Mouse (Mus musculus): ENCODE results near the gene Adamts6. TPM values are rescaled to one million over a fixed set of nuclear protein-coding genes. Genes with fewer than 3 reads are reported as not detected.

Gene Adamts6
- polyA plus RNA-seq, 1 experiment = 1.3 TPM

DNA sequence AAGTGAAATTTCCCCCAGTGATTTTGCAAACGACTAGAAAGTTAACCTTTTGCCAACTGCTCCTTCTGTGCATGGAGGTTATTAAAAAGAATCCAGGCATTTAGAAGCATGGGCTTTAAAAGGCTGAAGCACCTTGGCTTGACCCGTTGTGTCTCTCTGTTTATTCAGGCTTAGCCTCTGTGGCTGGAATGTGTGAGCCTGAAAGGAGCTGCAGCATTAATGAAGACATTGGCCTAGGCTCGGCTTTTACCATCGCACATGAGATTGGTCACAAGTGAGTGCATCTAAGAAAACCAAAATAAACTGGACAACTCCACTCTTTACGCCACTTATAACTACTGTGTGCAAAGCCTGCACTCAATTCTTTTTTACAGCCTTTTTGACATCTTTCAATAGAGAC, 65.0 kb downstream of the Adamts6 start:
- no peaks in the 10 kb centered on the region for H3K79me2 ChIP-seq (ENCODE audit: control insufficient read depth, insufficient read depth)
- no peak overlapping the region for H3ac ChIP-seq (ENCODE audit: control insufficient read depth, insufficient read length, low read depth)
- peaks cover 26% of the 10 kb centered on the region for H3K36me3 ChIP-seq (ENCODE audit: control insufficient read depth, insufficient read depth)
- no peak overlapping the region for H3K4me3 ChIP-seq (ENCODE audit: insufficient read depth, poor library complexity, severe bottlenecking)
- TF ChIP-seq MYOG (IDR thresholded peaks at IDR 0.05; ENCODE audit: control insufficient read depth, extremely low read depth, insufficient read length) (no peak), CTCF (IDR thresholded peaks at IDR 0.05; ENCODE audit: control insufficient read depth, insufficient read depth, insufficient read length) (no peak), MAX (IDR thresholded peaks at IDR 0.05) (no peak), MYOD1 (IDR thresholded peaks at IDR 0.05; ENCODE audit: control insufficient read depth, insufficient read length, low read depth) (no peak), USF1 (IDR thresholded peaks at IDR 0.05; ENCODE audit: low read depth) (no peak), FOSL1 (IDR thresholded peaks at IDR 0.05; ENCODE audit: insufficient read depth, low read length, poor library complexity, severe bottlenecking) (no peak), CEBPB (IDR thresholded peaks at IDR 0.05; ENCODE audit: low read depth) (no peak)
- no peaks in the 10 kb centered on the region for H3K27me3 ChIP-seq (ENCODE audit: control insufficient read depth, insufficient read depth, insufficient read length)
- H3K79me3 ChIP-seq (ENCODE audit: low read depth) = no peaks in the 10 kb centered on the region

DNA sequence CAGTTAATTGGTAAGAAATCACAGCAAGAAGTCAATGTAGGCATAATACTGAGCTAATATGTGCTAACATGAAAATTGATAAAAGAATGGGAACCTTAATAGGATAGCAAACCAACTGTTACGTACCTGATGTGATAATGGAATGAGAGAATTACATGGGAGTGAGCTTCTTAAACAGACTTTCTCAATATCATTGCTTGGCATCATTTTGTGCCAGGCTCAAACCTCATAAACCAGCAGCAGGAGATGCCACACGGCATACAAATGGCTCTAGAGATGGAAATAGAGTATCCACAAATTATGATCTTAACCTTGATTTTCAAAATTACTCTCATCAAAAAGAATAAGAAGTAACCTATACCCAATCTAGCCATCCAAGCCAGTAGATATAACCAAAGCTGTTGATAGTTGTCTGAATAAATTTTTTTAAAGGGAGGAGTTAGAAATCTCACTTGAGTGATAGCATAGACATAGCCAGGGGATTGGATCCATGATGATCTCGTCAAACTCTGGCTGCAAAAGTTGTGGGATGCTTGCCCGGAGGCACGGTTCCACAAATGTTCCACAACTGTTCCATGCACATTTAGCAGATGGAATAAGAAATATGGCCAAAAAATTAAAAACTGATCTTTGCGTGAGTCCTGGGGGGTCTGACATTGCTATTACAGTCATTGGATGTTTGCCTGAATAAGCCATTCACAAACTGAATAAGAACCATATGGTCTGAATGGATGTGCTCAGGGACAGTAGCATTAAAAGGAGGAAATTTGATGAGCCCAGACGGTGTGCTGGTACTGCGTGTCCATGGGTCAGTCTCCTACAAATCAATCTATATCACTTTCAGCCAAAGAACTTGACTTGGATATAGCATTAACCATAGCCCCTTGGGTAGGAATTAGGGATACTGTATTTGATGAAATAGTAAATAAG, 106.1 kb downstream of the Adamts6 start:
- no peak for TF ChIP-seq CTCF (IDR thresholded peaks at IDR 0.05; ENCODE audit: control insufficient read depth, insufficient read depth, insufficient read length)
- no peak for TF ChIP-seq MYOG (IDR thresholded peaks at IDR 0.05; ENCODE audit: control insufficient read depth, extremely low read depth, insufficient read length)
- TF ChIP-seq MAX (IDR thresholded peaks at IDR 0.05) = no peak
- no peak for TF ChIP-seq USF1 (IDR thresholded peaks at IDR 0.05; ENCODE audit: low read depth)
- TF ChIP-seq MYOD1 (IDR thresholded peaks at IDR 0.05; ENCODE audit: control insufficient read depth, insufficient read length, low read depth) = no peak
- no peak for TF ChIP-seq CEBPB (IDR thresholded peaks at IDR 0.05; ENCODE audit: low read depth)
- TF ChIP-seq FOSL1 (IDR thresholded peaks at IDR 0.05; ENCODE audit: insufficient read depth, low read length, poor library complexity, severe bottlenecking) = no peak
- Histone ChIP-seq H3ac (ENCODE audit: control insufficient read depth, insufficient read length, low read depth) (no peak overlapping the region), H3K27me3 (ENCODE audit: control insufficient read depth, insufficient read depth, insufficient read length) (no peaks in the 10 kb centered on the region), H3K79me3 (ENCODE audit: low read depth) (no peaks in the 10 kb centered on the region), H3K4me3 (ENCODE audit: insufficient read depth, poor library complexity, severe bottlenecking) (no peak overlapping the region), H3K36me3 (ENCODE audit: control insufficient read depth, insufficient read depth) (peaks cover 4% of the 10 kb centered on the region), H3K79me2 (ENCODE audit: control insufficient read depth, insufficient read depth) (no peaks in the 10 kb centered on the region)

DNA sequence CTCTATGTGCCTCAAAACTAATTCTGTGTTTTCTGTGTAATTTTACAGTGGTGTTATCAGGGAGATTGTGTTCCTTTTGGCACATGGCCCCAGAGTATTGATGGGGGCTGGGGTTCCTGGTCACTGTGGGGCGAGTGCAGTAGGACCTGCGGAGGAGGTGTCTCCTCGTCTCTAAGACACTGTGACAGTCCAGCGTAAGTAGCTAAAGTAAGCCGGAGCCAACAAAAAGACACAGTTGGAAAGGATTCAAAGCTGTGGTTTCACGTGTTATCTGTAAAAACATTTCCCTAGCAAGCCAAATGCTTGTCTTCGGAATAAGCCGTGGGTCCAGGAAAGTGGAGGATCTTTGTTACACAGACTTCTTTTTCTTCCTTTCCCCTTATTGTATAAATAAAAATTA, 110.2 kb downstream of the Adamts6 start:
- no peaks in the 10 kb centered on the region for H3K27me3 ChIP-seq (ENCODE audit: control insufficient read depth, insufficient read depth, insufficient read length)
- no peaks in the 10 kb centered on the region for H3K79me2 ChIP-seq (ENCODE audit: control insufficient read depth, insufficient read depth)
- no peaks in the 10 kb centered on the region for H3K79me3 ChIP-seq (ENCODE audit: low read depth)
- no peak for TF ChIP-seq MYOG (IDR thresholded peaks at IDR 0.05; ENCODE audit: control insufficient read depth, extremely low read depth, insufficient read length)
- no peak for TF ChIP-seq CTCF (IDR thresholded peaks at IDR 0.05; ENCODE audit: control insufficient read depth, insufficient read depth, insufficient read length)
- TF ChIP-seq FOSL1 (IDR thresholded peaks at IDR 0.05; ENCODE audit: insufficient read depth, low read length, poor library complexity, severe bottlenecking) = no peak
- no peak for TF ChIP-seq CEBPB (IDR thresholded peaks at IDR 0.05; ENCODE audit: low read depth)
- TF ChIP-seq MAX (IDR thresholded peaks at IDR 0.05) = no peak
- TF ChIP-seq MYOD1 (IDR thresholded peaks at IDR 0.05; ENCODE audit: control insufficient read depth, insufficient read length, low read depth) = no peak
- TF ChIP-seq USF1 (IDR thresholded peaks at IDR 0.05; ENCODE audit: low read depth) = no peak
- no peak overlapping the region for H3K4me3 ChIP-seq (ENCODE audit: insufficient read depth, poor library complexity, severe bottlenecking)
- peaks cover 28% of the 10 kb centered on the region for H3K36me3 ChIP-seq (ENCODE audit: control insufficient read depth, insufficient read depth)
- H3ac ChIP-seq (ENCODE audit: control insufficient read depth, insufficient read length, low read depth) = no peak overlapping the region

DNA sequence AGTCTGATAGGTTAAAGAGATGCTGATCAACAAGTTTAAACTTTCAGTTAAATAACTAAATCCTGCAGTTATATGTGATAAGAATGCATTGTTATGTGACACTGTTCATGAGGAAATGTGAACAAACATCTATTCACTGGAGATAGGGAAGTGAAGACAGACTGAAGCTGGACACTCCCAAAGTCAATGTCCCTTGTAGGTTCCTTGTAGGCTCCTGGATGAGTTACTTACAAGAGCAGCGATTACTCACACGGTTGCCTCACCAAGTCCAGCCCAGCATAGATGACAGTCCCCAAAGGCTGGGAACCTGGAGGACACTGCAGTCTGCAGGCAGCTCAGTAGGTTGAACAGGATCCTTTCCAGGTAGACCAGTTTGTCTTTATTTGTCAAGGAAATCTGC, 145.1 kb downstream of the Adamts6 start:
- no peak overlapping the region for H3ac ChIP-seq (ENCODE audit: control insufficient read depth, insufficient read length, low read depth)
- TF ChIP-seq MAX (IDR thresholded peaks at IDR 0.05) = no peak
- TF ChIP-seq FOSL1 (IDR thresholded peaks at IDR 0.05; ENCODE audit: insufficient read depth, low read length, poor library complexity, severe bottlenecking) = no peak
- no peak for TF ChIP-seq CEBPB (IDR thresholded peaks at IDR 0.05; ENCODE audit: low read depth)
- no peak for TF ChIP-seq USF1 (IDR thresholded peaks at IDR 0.05; ENCODE audit: low read depth)
- no peak for TF ChIP-seq MYOD1 (IDR thresholded peaks at IDR 0.05; ENCODE audit: control insufficient read depth, insufficient read length, low read depth)
- TF ChIP-seq MYOG (IDR thresholded peaks at IDR 0.05; ENCODE audit: control insufficient read depth, extremely low read depth, insufficient read length) = no peak
- TF ChIP-seq CTCF (IDR thresholded peaks at IDR 0.05; ENCODE audit: control insufficient read depth, insufficient read depth, insufficient read length) = no peak
- H3K36me3 ChIP-seq (ENCODE audit: control insufficient read depth, insufficient read depth) = no peaks in the 10 kb centered on the region
- no peak overlapping the region for H3K4me3 ChIP-seq (ENCODE audit: insufficient read depth, poor library complexity, severe bottlenecking)
- no peaks in the 10 kb centered on the region for H3K79me3 ChIP-seq (ENCODE audit: low read depth)
- H3K79me2 ChIP-seq (ENCODE audit: control insufficient read depth, insufficient read depth) = no peaks in the 10 kb centered on the region
- no peaks in the 10 kb centered on the region for H3K27me3 ChIP-seq (ENCODE audit: control insufficient read depth, insufficient read depth, insufficient read length)

DNA sequence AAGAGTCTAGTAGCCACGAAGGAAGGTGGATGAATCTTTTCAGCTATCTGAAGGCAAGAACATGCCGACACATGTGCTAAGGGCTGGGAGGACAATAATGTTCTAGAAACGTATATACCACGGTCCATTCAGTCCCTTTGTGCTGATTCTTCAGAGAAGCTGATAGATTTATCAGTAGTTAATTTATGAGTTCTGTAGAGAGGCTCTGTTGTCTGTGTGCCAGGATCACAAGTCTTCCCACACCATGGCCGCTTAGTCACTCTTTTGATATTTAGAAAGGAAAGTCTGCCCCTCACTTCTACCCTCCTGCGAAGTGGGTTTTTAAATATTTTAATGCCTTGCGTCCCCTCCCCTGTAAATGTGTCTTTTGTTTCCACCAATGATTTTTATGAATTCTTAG, 154.9 kb downstream of the Adamts6 start:
- Histone ChIP-seq H3K79me3 (ENCODE audit: low read depth) (no peaks in the 10 kb centered on the region), H3K79me2 (ENCODE audit: control insufficient read depth, insufficient read depth) (no peaks in the 10 kb centered on the region), H3K4me3 (ENCODE audit: insufficient read depth, poor library complexity, severe bottlenecking) (no peak overlapping the region), H3K36me3 (ENCODE audit: control insufficient read depth, insufficient read depth) (peaks cover 20% of the 10 kb centered on the region), H3ac (ENCODE audit: control insufficient read depth, insufficient read length, low read depth) (no peak overlapping the region), H3K27me3 (ENCODE audit: control insufficient read depth, insufficient read depth, insufficient read length) (no peaks in the 10 kb centered on the region)
- TF ChIP-seq MYOD1 (IDR thresholded peaks at IDR 0.05; ENCODE audit: control insufficient read depth, insufficient read length, low read depth) = no peak
- no peak for TF ChIP-seq USF1 (IDR thresholded peaks at IDR 0.05; ENCODE audit: low read depth)
- no peak for TF ChIP-seq MAX (IDR thresholded peaks at IDR 0.05)
- no peak for TF ChIP-seq CTCF (IDR thresholded peaks at IDR 0.05; ENCODE audit: control insufficient read depth, insufficient read depth, insufficient read length)
- TF ChIP-seq FOSL1 (IDR thresholded peaks at IDR 0.05; ENCODE audit: insufficient read depth, low read length, poor library complexity, severe bottlenecking) = no peak
